Mouse (Mus musculus): ENCODE results near the gene Grk2.

DNA sequence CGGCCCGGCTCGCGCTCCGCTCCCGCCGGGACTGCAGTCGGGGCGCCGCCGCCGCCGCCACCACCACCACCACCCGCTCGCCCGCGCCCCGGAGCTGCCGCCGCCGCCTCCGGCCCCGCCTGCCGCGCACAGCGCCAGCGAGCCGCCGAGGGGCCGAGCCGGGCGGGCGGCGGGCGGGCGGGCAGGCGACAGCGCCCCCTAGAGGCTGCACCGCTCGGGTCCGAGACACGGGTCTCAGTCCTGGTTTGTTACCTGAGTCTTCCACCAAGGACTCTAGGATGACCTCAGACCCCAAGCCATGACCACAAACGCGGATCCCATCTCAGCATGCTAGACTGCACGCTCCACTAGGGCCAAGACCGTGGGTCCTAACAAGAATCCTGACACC is at the start of gene Grk2:
- TF ChIP-seq CTCF (IDR thresholded peaks at IDR 0.05; ENCODE audit: low read depth, low read length) (peak; percentile 75), POLR2A (IDR thresholded peaks at IDR 0.05; ENCODE audit: extremely low read depth, insufficient read depth, low read length) (no peak)

Measured in liver, adult 2 months (tissue).